Mouse (Mus musculus) small intestine, adult 2 months (tissue): Measurements from ENCODE around the gene Cdr1.

Experiments used
- CTCF ChIP-seq: fragments of 200-500 bp; IDR thresholded peaks from 2 replicates; pipeline ENCODE4 v1.5.1; 2012; ENCODE audit warnings: low read depth, mild to moderate bottlenecking, control low read depth, inconsistent platforms, low read length, moderate library complexity, mixed read lengths; ENCODE audit not compliant: insufficient replicate concordance, insufficient read length; ENCODE audit errors: extremely low read depth
- POLR2A ChIP-seq: fragments of 200-500 bp; IDR thresholded peaks from 2 replicates; pipeline ENCODE4 v1.6.1; 2012; ENCODE audit warnings: low read depth, mild to moderate bottlenecking, control low read depth, inconsistent platforms, low read length, moderate library complexity

GRCm38 (mm10) chrX:61185458-61185857 is at the start of gene Cdr1:
- TF ChIP-seq CTCF (no peak), POLR2A (no peak)
